Mouse (Mus musculus): ENCODE results near the gene Sox30.

The Sox30 gene

GRCm38 (mm10) chr11:45979946-45980892 is at the start of gene Sox30:
Gene Sox30, plus strand, starts transcription at chr11:45980310.
- DNase-seq (ENCODE audit: low read depth, low spot score), result peak; percentile 69

GRCm38 (mm10) chr11:45932771-45933170 is 47.3 kb upstream of the Sox30 start:
- no peak for DNase-seq (ENCODE audit: low read depth, low spot score)

DNA sequence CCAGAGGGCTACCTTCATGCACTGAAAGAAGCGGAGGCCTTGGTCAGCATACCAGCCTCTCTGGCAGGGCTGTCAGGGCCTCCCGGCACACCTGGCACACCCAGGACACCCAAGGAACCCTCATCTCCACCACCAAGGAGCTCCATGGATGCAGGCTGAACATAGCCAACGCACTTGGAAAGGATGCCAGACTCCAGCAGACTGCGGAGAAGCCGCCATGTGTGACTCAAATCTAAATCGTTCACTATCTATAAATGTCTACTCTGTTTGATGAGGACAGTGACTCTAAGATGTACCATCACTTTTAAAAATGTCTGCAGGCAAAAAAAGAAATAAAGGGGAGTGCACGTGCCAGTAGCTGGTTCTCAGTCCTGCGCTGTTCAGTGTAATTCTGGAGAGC is 42.6 kb upstream of the Sox30 start:
- DNase-seq (ENCODE audit: low read depth, low spot score), result no peak

DNA sequence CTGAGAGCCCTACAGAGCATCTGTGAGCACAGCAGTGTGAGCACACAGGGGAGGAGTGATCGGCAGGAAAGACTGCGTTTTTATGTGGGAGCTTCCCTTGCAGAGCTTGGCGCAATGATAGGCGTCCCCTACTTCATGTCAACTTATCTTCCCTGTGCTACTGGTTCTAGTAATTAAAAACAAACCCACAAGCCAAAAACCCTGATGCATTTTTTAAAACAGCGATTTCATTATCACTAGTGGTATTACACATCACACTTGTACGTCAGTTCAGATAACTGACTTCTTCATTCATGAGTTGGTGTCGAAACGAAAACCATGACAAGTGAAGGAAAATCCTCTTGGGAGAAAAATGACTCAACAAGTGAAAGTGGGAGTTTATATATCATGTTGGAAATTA is 41.2 kb upstream of the Sox30 start:
- no peak for DNase-seq (ENCODE audit: low read depth, low spot score)

DNA sequence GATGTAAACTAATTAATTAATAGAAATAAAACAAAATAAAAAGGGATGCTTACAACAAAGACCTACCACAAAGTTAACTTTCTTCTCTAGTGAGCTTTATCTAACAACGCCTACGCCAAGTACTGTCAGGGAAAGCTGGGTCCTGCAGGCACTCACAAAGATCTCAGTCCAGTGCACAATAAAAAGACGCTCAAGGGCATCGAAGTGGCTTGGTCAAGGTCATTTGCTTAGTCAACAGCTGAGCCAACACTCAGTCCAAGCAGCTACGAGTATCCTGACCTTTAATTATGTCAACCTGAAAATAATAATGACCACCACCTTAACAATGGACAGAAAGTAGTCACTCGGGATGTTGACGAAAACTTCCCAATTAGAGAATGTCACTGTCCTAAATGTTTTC is 37.8 kb upstream of the Sox30 start:
- DNase-seq (ENCODE audit: low read depth, low spot score), result no peak

GRCm38 (mm10) chr11:45943108-45943705 is 36.9 kb upstream of the Sox30 start:
- DNase-seq (ENCODE audit: low read depth, low spot score), result no peak

- no peak for DNase-seq (ENCODE audit: low read depth, low spot score)
Measured at GRCm38 (mm10) chr11:45943891-45944642, 36.0 kb upstream of the Sox30 start.

DNA sequence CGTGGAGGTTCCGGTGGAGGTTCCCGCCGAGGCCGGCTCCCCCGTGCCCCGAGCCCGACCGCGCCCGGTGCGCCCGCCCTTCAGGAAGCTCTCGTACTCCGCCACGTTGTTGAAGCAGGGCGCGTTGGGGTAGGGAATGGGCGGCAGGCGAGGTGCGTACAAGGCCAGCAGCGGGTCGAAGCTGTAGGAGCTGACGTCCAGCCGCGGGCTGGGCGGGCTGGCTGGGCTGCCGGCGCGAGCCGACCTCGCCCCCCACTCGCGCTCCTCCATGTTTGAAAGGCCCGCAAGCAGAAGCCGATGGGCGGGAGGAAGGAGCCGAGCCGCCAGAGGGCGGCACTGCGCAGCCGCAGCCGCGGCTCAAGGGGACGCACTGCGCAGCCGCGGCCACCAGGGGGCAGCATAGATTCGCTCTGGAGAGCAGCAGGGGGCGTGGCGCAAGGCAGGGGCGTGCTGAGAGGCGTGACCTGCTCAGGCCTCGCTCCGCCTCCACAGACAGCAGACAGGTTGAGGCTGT is 35.4 kb upstream of the Sox30 start, which contains the start of gene Lsm11:
TSS of gene Lsm11 (minus strand) at position 293 of the 514 bp plus-strand sequence.
- peak; percentile 94 for DNase-seq (ENCODE audit: low read depth, low spot score)

- no peak for DNase-seq (ENCODE audit: low read depth, low spot score)
Measured at GRCm38 (mm10) chr11:45946796-45947195, 33.3 kb upstream of the Sox30 start.

DNA sequence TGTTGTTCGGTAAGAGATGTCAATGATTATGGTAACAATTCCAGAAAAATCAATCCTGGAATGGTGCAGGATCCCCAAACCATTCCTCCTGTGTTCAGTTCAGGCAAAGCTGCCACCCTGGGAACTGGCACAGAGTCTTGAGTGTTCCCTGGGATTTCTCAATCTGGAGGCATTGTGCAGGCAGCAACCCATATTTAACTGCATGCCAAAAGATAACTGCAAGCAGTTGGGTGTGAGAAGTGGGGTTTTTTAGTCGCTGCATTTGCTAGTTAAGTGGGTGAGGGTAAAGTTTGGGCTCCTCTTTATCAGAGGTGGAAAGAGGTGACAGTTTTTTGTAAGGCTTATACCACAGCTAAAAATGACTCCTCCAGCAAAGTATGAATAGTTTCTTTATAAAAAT is 32.6 kb upstream of the Sox30 start:
- no peak for DNase-seq (ENCODE audit: low read depth, low spot score)

GRCm38 (mm10) chr11:45955127-45955627 is 24.9 kb upstream of the Sox30 start, which contains the start of gene Thg1l:
Gene Thg1l, minus strand, starts transcription at chr11:45955494.
- DNase-seq (ENCODE audit: low read depth, low spot score), result peak; percentile 89

DNA sequence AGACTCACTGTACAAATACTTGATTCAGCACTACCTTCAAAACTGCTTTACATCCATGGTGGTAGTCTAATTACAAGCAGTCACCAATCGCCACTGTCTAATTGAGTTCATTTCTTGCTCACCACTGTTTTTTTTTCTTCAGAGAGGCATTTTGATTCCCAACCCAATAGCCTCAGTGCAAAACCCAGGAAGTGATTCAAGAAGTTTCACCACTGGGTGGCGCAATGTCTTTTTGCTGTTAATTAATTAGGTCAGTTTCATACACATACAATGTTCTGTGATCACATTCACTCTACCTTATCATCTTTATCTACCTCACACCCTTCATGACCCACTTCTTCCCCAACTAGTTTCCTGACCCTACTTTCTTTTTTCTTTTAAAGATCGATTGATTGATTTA is 20.5 kb upstream of the Sox30 start:
- DNase-seq (ENCODE audit: low read depth, low spot score), result peak; percentile 38

- DNase-seq (ENCODE audit: low read depth, low spot score), result no peak
Measured at GRCm38 (mm10) chr11:45960003-45960402, 20.1 kb upstream of the Sox30 start.

DNA sequence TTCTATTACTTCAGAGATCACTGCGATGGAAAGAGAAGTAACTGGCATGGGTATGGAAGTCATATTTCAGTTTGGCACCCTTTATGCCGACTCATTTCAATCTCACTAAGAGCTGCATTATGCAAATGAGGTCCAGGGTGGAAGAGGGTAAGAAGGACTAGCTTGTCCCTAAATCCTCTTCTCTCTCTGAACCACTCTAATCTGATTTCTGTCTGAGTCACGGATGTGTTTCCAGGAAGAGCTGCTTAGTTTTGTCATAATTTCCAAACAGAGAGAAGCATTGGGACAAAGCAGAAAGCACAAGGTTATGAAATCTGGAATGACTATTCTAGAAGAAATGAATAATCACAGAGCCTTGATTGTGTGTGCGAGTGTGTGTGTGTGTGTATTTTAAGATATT is 13.2 kb upstream of the Sox30 start:
- DNase-seq (ENCODE audit: low read depth, low spot score), result peak; percentile 52

- DNase-seq (ENCODE audit: low read depth, low spot score), result no peak
Measured at GRCm38 (mm10) chr11:45968466-45968865, 11.6 kb upstream of the Sox30 start.

DNA sequence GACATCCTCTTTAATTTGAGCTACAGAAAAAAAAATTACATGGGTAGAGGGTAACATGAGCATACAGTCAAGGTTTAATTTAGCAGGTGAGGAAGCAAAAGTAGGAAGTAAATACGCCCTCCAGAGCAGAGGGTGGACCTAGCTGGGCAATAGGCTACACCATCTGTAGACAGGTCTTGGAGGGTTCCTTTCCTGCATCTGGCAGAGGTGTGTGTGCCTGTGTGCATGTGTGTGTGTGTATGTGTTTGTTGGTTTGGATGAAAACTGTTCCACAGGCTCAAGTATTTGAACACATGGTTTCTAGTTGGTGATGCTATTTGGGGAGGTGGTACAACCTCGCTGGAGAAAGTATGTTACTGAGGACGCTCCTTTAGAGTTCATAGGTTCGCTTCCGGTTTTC is 6.5 kb upstream of the Sox30 start:
- no peak for DNase-seq (ENCODE audit: low read depth, low spot score)

GRCm38 (mm10) chr11:45974466-45974865 is 5.6 kb upstream of the Sox30 start:
- no peak for DNase-seq (ENCODE audit: low read depth, low spot score)

GRCm38 (mm10) chr11:45976061-45976460 is 4.0 kb upstream of the Sox30 start:
- no peak for DNase-seq (ENCODE audit: low read depth, low spot score)

- no peak for DNase-seq (ENCODE audit: low read depth, low spot score)
Measured at GRCm38 (mm10) chr11:45980893-45981253, 763 bp downstream of the Sox30 start.

DNA sequence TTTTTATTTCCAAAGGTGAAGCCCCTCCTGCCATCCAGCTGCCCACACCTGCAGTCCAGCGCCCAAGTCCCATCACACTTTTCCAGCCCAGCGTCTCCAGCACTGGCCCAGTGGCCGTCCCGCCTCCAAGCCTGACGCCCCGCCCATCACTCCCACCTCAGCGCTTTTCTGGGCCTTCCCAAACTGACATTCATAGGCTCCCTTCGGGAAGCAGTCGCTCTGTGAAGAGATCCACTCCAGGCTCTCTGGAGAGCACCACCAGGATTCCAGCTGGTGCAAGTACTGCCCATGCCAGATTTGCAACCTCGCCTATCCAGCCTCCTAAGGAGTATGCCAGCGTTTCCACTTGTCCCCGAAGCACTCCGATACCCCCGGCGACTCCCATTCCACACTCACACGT is 11.5 kb downstream of the Sox30 start:
- DNase-seq (ENCODE audit: low read depth, low spot score), result no peak

DNA sequence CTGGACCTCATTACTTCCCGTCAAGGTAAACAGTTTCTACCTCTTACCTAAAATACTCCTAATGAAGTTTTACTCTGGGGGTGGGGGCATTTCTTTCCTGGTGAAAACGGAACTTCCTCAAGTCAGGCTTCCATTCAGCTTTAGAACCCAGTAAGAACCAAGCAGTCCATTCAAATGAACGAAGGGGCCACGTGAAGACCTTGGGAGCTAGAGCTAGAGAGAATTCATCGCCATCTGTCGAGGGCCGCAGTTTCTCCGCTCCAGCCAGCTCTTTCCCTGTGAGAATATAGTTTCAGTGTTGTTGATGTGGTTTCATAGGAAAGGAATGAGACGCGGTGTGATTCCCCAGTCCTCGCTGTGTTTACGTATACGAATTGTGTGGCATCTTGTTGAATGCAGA is 12.0 kb downstream of the Sox30 start:
- DNase-seq (ENCODE audit: low read depth, low spot score), result no peak

- peak; percentile 59 for DNase-seq (ENCODE audit: low read depth, low spot score)
Measured at GRCm38 (mm10) chr11:46016061-46016460, 36.0 kb downstream of the Sox30 start.

All from retina, postnatal 7 days (tissue).